Mouse (Mus musculus) midbrain, embryonic 11.5 days (tissue): ENCODE measurements around the gene Olfr459. TPM values are rescaled to one million over a fixed set of nuclear protein-coding genes. Genes with fewer than 3 reads are reported as not detected.

Experiments used
- ATAC-seq: fragments of 200-750 bp; cut with Nextera tagmentation; 2 replicates; pipeline ENCODE4 v1.8.0; 2017; ENCODE audit warnings: moderate TSS enrichment, moderate library complexity; ENCODE audit not compliant: low FRiP score
- DNase-seq: peaks from one replicate; pipeline ENCODE4 v3.0.0; 2015; ENCODE audit warnings: low spot score; ENCODE audit errors: missing footprints
- H3K27ac ChIP-seq: fragments of 300-500 bp; sonication (generic); 2 replicates; pipeline ENCODE4 v1.5.1; 2014; ENCODE audit warnings: low read depth, low read length
- H3K27me3 ChIP-seq: fragments of 300-500 bp; sonication (generic); 2 replicates; pipeline ENCODE4 v1.6.1; 2014; ENCODE audit warnings: mild to moderate bottlenecking, low read length, moderate library complexity, mixed read lengths; ENCODE audit not compliant: control insufficient read depth, insufficient read depth
- H3K36me3 ChIP-seq: fragments of 300-500 bp; sonication (generic); 2 replicates; pipeline ENCODE4 v1.6.1; 2014; ENCODE audit warnings: mild to moderate bottlenecking, low read length, moderate library complexity, mixed read lengths; ENCODE audit not compliant: control insufficient read depth, insufficient read depth
- H3K4me1 ChIP-seq: fragments of 300-500 bp; sonication (generic); 2 replicates; pipeline ENCODE4 v1.6.1; 2014; ENCODE audit warnings: low read length; ENCODE audit not compliant: control insufficient read depth, insufficient read depth
- H3K4me2 ChIP-seq: fragments of 300-500 bp; sonication (generic); 2 replicates; pipeline ENCODE4 v1.6.1; 2014; ENCODE audit warnings: mild to moderate bottlenecking, moderate library complexity
- H3K4me3 ChIP-seq: fragments of 300-500 bp; sonication (generic); 2 replicates; pipeline ENCODE4 v1.5.1; 2014; ENCODE audit warnings: low read depth, low read length
- H3K9ac ChIP-seq: fragments of 300-500 bp; sonication (generic); 2 replicates; pipeline ENCODE4 v1.6.1; 2014; ENCODE audit warnings: low read length
- H3K9me3 ChIP-seq: fragments of 300-500 bp; sonication (generic); 2 replicates; pipeline ENCODE4 v1.6.1; 2016; ENCODE audit warnings: low read length; ENCODE audit not compliant: control insufficient read depth
- WGBS: fragments of 180-500 bp; shearing (Covaris S2); extraction: QIAGEN DNeasy Blood & Tissue Kit; methylation state at CpG from one replicate; pipeline ENCODE4 v1.1.7; 2014; 5-methylcytosine and 5-hydroxymethylcytosine counted together
- polyA plus RNA-seq: library from polyadenylated mRNA; unstranded; fragments of >200 nt; fragmentation: Nextera tagmentation; extraction: Ambion mirVana; gene quantifications from 2 replicates; pipeline ENCODE4 v1.2.1, GENCODE M21; 2014

The Olfr459 gene
- polyA plus RNA-seq, 1 experiment from 2014 or later = not detected

GRCm38 (mm10) chr6:41758421-41758820, 16.6 kb downstream of the Olfr459 start:
- Histone ChIP-seq H3K4me1 (no peaks in the 10 kb centered on the region), H3K9me3 (no peaks in the 10 kb centered on the region), H3K9ac (no peak overlapping the region), H3K27me3 (no peaks in the 10 kb centered on the region), H3K4me3 (no peak overlapping the region), H3K36me3 (no peaks in the 10 kb centered on the region), H3K27ac (no peak overlapping the region), H3K4me2 (no peak overlapping the region)
- 77% methylated on average over 1 of the region's 1 CpGs for WGBS
- ATAC-seq (no peak), DNase-seq (no peak)

GRCm38 (mm10) chr6:41757199-41757598, 17.8 kb downstream of the Olfr459 start:
- no peak for ATAC-seq
- WGBS = 78% methylated on average over 3 of the region's 3 CpGs

GRCm38 (mm10) chr6:41754626-41755025, 20.4 kb downstream of the Olfr459 start:
- Histone ChIP-seq H3K9me3 (no peaks in the 10 kb centered on the region), H3K27me3 (no peaks in the 10 kb centered on the region), H3K4me1 (no peaks in the 10 kb centered on the region), H3K36me3 (no peaks in the 10 kb centered on the region), H3K9ac (no peak overlapping the region), H3K27ac (no peak overlapping the region), H3K4me2 (no peak overlapping the region), H3K4me3 (no peak overlapping the region)
- ATAC-seq (no peak), DNase-seq (no peak)
- WGBS = 74% methylated on average over 6 of the region's 6 CpGs

More at GRCm38 (mm10) chr6:41757199-41757598, 17.8 kb downstream of the Olfr459 start:
- no peak for DNase-seq
- H3K27ac ChIP-seq = no peak overlapping the region
- no peak overlapping the region for H3K9ac ChIP-seq
- no peaks in the 10 kb centered on the region for H3K4me1 ChIP-seq
- no peak overlapping the region for H3K4me2 ChIP-seq
- H3K36me3 ChIP-seq = no peaks in the 10 kb centered on the region
- no peaks in the 10 kb centered on the region for H3K9me3 ChIP-seq
- H3K4me3 ChIP-seq = no peak overlapping the region
- no peaks in the 10 kb centered on the region for H3K27me3 ChIP-seq

- ATAC-seq = no peak
- Histone ChIP-seq H3K27me3 (no peaks in the 10 kb centered on the region), H3K4me1 (no peaks in the 10 kb centered on the region), H3K36me3 (no peaks in the 10 kb centered on the region), H3K4me2 (no peak overlapping the region), H3K27ac (no peak overlapping the region), H3K9ac (no peak overlapping the region), H3K9me3 (no peaks in the 10 kb centered on the region), H3K4me3 (no peak overlapping the region)
- no peak for DNase-seq
- 80% methylated on average over 5 of the region's 5 CpGs for WGBS
These were observed 30.1 kb downstream of the Olfr459 start for GRCm38 (mm10) chr6:41744664-41745392.

GRCm38 (mm10) chr6:41741101-41741500, 33.9 kb downstream of the Olfr459 start:
- no peak overlapping the region for H3K27ac ChIP-seq
- no peaks in the 10 kb centered on the region for H3K4me1 ChIP-seq
- no peak for DNase-seq
- H3K9me3 ChIP-seq = no peaks in the 10 kb centered on the region
- H3K36me3 ChIP-seq = no peaks in the 10 kb centered on the region
- H3K4me3 ChIP-seq = no peak overlapping the region
- no peak overlapping the region for H3K9ac ChIP-seq
- H3K27me3 ChIP-seq = no peaks in the 10 kb centered on the region
- no peak for ATAC-seq
- H3K4me2 ChIP-seq = no peak overlapping the region

DNA sequence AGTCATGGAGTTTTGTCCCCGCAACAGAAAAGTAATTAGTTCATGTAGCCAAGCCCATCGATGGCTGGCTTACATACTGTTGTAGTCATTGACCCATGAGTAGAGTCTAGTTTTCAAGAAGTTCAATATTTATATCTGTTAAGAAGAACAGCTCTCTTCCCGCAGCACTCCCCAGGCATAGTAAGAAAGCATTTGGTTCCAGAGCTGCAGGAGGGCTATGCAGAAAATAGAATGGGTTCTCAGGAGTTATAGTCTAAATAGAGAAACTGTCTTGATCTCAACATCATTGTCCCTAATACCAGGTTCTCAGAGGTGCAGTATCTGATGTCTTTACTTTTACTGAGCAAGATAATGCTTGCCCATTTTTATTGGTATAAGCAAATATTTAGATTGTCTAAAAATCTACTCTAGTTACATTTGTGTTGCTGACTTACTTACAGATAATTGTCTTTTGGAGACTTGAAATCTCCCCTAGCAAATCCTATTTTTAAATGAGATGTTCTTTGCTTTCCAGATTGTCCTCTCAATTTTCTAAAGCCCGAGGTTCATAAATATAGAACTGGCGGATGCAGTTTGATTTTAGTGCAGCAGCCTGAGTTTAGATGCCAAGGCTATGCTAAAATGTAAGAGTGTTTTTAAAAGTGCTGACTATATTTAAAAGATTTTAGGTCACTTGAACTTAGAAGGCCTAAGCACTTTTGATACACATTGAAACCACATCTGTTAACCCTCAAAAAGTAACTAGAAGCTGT, 40.1 kb downstream of the Olfr459 start:
- H3K36me3 ChIP-seq = no peaks in the 10 kb centered on the region

GRCm38 (mm10) chr6:41727989-41728609, 46.9 kb downstream of the Olfr459 start:
- ATAC-seq (no peak), DNase-seq (no peak)
- Histone ChIP-seq H3K27ac (no peak overlapping the region), H3K9ac (no peak overlapping the region), H3K4me1 (no peaks in the 10 kb centered on the region), H3K9me3 (no peaks in the 10 kb centered on the region), H3K4me2 (no peak overlapping the region), H3K4me3 (no peak overlapping the region), H3K36me3 (no peaks in the 10 kb centered on the region), H3K27me3 (no peaks in the 10 kb centered on the region)
- WGBS = 82% methylated on average over 1 of the region's 1 CpGs

More for the DNA sequence above, 40.1 kb downstream of the Olfr459 start:
- H3K27me3 ChIP-seq = no peaks in the 10 kb centered on the region
- ATAC-seq (no peak), DNase-seq (no peak)
- no peak overlapping the region for H3K9ac ChIP-seq
- H3K4me3 ChIP-seq = no peak overlapping the region
- H3K27ac ChIP-seq = no peak overlapping the region
- H3K9me3 ChIP-seq = no peaks in the 10 kb centered on the region
- H3K4me1 ChIP-seq = no peaks in the 10 kb centered on the region
- 93% methylated on average over 5 of the region's 5 CpGs for WGBS
- no peak overlapping the region for H3K4me2 ChIP-seq

GRCm38 (mm10) chr6:41721430-41721829, 53.5 kb downstream of the Olfr459 start:
- H3K27ac ChIP-seq = no peak overlapping the region

More at GRCm38 (mm10) chr6:41721430-41721829, 53.5 kb downstream of the Olfr459 start:
- no peak for DNase-seq
- H3K36me3 ChIP-seq = no peaks in the 10 kb centered on the region
- WGBS = 89% methylated on average over 2 of the region's 2 CpGs
- H3K4me3 ChIP-seq = no peak overlapping the region
- no peak for ATAC-seq
- H3K4me2 ChIP-seq = no peak overlapping the region
- H3K9ac ChIP-seq = no peak overlapping the region
- no peaks in the 10 kb centered on the region for H3K27me3 ChIP-seq
- H3K9me3 ChIP-seq = no peaks in the 10 kb centered on the region
- no peaks in the 10 kb centered on the region for H3K4me1 ChIP-seq
